Mouse (Mus musculus): ENCODE results near the gene Stat5b. TPM values are rescaled to one million over a fixed set of nuclear protein-coding genes. Genes with fewer than 3 reads are reported as not detected.

The Stat5b gene
- polyA plus RNA-seq, 1 experiment from 2014 or later = 25.3 TPM

DNA sequence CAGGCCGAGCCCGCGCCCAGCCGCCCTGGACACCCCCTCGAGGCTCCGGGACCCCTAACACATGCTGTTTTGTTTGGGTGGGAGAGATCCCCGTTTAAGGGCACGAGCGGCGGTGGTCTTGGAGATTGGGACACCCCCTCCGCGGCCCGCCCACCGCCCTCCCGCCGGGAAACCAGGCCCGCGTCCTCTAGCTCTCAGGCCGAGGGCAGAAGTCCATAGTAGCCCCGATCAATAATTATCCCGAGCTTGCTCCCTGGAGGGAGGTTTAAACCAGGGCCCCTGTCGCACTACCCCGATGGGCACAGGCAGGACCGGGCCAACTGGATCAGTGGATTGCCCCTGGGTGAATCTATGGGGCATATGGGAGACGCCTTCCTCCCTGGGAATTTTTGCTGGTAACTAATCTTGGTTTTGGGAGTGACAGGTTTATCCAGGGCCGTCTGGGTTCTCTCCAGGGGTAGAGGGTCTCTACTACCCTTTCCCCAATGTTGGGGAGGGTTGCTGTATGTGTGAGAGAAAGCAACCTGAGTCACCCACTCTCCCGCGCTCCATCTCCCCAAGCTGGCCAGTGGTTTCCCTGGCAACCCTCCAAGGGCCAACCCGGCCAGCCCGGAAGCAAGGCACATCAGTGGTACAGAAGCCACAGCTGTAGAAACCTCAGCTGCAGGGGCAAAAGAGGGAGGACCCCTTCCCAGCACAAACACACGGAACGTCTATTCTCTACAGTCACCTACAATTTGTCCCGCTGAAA lies 429 bp upstream of the Stat5b start:
- H3K9me3 ChIP-seq (replicated peaks) = no peaks in the 10 kb centered on the region
- peak overlapping the region; percentile 82 for H3K9ac ChIP-seq
- 4% methylated on average over 33 of the region's 33 CpGs for WGBS
- peak; percentile 19; the same call in 1 of the 2 replicates for ATAC-seq (replicated peaks; ENCODE audit: insufficient number of reproducible peaks, insufficient read depth, low FRiP score, low read depth)
- 0 out of 2 replicates have a peak, but pooled peaks cover 4% of the 10 kb centered on the region for H3K27me3 ChIP-seq
- H3K4me1 ChIP-seq (replicated peaks) = peaks cover 28% of the 10 kb centered on the region
- H3K4me3 ChIP-seq = peak overlapping the region; percentile 68
- H3K27ac ChIP-seq = peak overlapping the region; percentile 85
- H3K4me2 ChIP-seq = peak overlapping the region; percentile 83
- no peaks in the 10 kb centered on the region for H3K36me3 ChIP-seq

DNA sequence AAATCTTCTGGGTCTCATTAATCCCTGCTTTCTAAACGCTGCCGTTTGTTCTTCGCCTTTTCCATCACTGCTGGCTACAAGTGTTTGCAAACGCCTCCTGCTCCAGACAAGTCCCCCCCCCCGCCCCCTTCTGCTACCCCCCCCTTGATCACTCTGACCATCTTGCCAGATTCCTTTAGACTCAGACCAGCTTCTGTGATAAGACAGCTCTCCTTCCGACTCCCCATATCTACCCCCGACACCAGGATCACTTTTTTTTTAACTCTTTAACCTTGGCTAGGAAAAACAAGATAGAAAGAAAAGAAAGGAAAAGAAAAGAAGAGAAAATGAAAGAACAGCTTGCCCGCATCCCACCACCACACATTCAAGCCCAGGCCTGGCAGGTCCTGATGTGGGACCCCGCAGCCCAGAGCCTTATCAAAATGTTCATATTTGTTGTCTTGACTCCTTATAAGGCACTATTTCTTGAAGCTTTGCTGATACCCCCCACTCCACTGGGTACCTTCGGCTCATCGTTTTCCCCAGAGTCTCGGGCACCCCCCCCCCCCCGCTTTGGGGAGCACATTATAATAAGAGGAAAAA lies 977 bp downstream of the Stat5b start:
- peak overlapping the region; percentile 83 for H3K4me2 ChIP-seq
- peak overlapping the region; percentile 82 for H3K9ac ChIP-seq
- peak overlapping the region; percentile 68 for H3K4me3 ChIP-seq
- H3K27me3 ChIP-seq = no peaks in the 10 kb centered on the region
- no peak for ATAC-seq (replicated peaks; ENCODE audit: insufficient number of reproducible peaks, insufficient read depth, low FRiP score, low read depth)
- peak overlapping the region; percentile 85 for H3K27ac ChIP-seq
- peaks cover 28% of the 10 kb centered on the region for H3K4me1 ChIP-seq (replicated peaks)
- no peaks in the 10 kb centered on the region for H3K36me3 ChIP-seq
- WGBS = 2% methylated on average over 13 of the region's 13 CpGs
- no peaks in the 10 kb centered on the region for H3K9me3 ChIP-seq (replicated peaks)

DNA sequence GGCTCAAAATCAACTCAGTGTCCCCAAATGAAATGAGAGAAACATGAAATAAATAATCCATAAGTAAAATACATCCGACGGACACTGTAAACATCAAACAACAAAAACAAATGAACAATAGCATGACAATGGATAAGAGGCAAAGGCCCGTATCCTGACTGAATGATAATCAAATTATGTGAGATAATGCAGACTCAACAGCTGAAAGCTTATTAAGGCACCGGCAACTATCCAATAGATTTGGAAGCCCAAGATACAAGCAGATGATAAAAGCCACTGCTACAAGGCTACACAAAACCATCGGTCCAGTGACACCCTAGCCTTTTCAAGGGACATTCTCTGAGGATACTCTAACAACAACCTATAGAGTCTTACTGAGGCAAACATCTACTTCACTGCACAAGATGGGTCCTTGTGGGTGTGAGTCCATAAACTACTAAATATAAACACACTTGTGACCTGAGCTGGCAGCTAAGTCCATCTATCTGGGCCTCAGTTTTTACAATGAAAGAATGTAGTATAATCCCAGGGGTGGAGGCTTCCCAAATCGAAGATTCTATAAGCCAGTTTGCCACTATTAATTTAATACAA lies 1.6 kb downstream of the Stat5b start:
- Histone ChIP-seq H3K4me3 (peak overlapping the region; percentile 68), H3K27ac (0 out of 2 replicates have a peak overlapping the region, but pooled peaks have one; percentile 85), H3K4me1 (replicated peaks) (peaks cover 26% of the 10 kb centered on the region), H3K9ac (peak overlapping the region; percentile 82), H3K27me3 (no peaks in the 10 kb centered on the region), H3K4me2 (peak overlapping the region; percentile 83), H3K9me3 (replicated peaks) (no peaks in the 10 kb centered on the region), H3K36me3 (no peaks in the 10 kb centered on the region)
- 50% methylated on average over 6 of the region's 6 CpGs for WGBS
- ATAC-seq (replicated peaks; ENCODE audit: insufficient number of reproducible peaks, insufficient read depth, low FRiP score, low read depth) = no peak

GRCm38 (mm10) chr11:100848080-100848479 lies 2.4 kb downstream of the Stat5b start:
- no peak for ATAC-seq (replicated peaks; ENCODE audit: insufficient number of reproducible peaks, insufficient read depth, low FRiP score, low read depth)
- H3K4me1 ChIP-seq (replicated peaks) = peaks cover 26% of the 10 kb centered on the region
- H3K27me3 ChIP-seq = no peaks in the 10 kb centered on the region
- no peak overlapping the region for H3K9ac ChIP-seq
- H3K27ac ChIP-seq = no peak overlapping the region
- H3K4me2 ChIP-seq = peak overlapping the region; percentile 83; the same call in 1 of the 2 replicates
- no peaks in the 10 kb centered on the region for H3K9me3 ChIP-seq (replicated peaks)
- H3K36me3 ChIP-seq = no peaks in the 10 kb centered on the region
- peak overlapping the region; percentile 68; the same call in 1 of the 2 replicates for H3K4me3 ChIP-seq
- WGBS = 61% methylated on average over 4 of the region's 4 CpGs

DNA sequence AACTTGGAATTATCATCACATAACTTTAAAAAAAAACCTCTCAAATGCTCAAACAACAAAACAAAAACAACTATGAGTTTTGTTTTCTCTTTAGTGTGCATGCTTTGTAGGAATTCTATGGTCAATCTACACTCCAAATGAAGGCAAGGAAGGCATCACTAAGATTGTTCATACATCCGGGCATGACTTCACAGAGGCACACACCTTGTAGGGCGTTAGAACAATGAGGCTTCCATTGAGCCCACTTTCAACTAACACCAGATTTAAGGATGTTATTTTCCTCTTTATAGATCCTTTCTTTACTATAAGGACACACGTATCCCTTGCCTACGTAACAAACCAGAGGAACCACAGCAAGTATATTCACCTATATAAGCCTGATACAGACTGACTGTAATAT lies 3.0 kb downstream of the Stat5b start:
- no peak overlapping the region for H3K9ac ChIP-seq
- H3K4me1 ChIP-seq (replicated peaks) = peaks cover 26% of the 10 kb centered on the region
- peak overlapping the region; percentile 83; the same call in 1 of the 2 replicates for H3K4me2 ChIP-seq
- no peak for ATAC-seq (replicated peaks; ENCODE audit: insufficient number of reproducible peaks, insufficient read depth, low FRiP score, low read depth)
- no peaks in the 10 kb centered on the region for H3K36me3 ChIP-seq
- WGBS = 90% methylated on average over 4 of the region's 4 CpGs
- H3K27me3 ChIP-seq = no peaks in the 10 kb centered on the region
- H3K9me3 ChIP-seq (replicated peaks) = no peaks in the 10 kb centered on the region
- no peak overlapping the region for H3K4me3 ChIP-seq
- no peak overlapping the region for H3K27ac ChIP-seq

DNA sequence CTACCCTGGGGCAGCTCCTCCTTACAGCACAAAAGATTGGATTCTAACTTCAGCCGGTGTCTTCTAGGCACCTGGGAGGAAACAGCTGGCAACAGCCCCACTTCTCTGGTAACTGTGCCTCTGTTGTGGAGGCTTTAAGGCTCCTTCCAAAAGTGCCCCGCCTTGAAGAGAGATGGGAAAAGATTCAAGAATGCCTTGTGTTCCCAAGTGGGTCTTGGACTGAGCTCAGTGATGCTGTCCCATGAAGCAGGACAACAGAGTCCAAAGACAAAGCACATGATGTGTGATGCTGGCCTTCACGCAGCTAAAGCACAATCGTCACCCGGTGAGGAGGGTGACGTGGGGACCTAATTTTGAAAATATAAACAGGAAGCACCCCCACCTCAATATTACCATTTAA lies 4.7 kb downstream of the Stat5b start:
- Histone ChIP-seq H3K9ac (no peak overlapping the region), H3K27ac (no peak overlapping the region), H3K4me1 (replicated peaks) (peaks cover 23% of the 10 kb centered on the region), H3K36me3 (no peaks in the 10 kb centered on the region), H3K4me3 (no peak overlapping the region), H3K9me3 (replicated peaks) (no peaks in the 10 kb centered on the region), H3K27me3 (no peaks in the 10 kb centered on the region), H3K4me2 (no peak overlapping the region)
- no peak for ATAC-seq (replicated peaks; ENCODE audit: insufficient number of reproducible peaks, insufficient read depth, low FRiP score, low read depth)
- whole genome bisulfite sequencing = 81% methylated on average over 6 of the region's 6 CpGs

DNA sequence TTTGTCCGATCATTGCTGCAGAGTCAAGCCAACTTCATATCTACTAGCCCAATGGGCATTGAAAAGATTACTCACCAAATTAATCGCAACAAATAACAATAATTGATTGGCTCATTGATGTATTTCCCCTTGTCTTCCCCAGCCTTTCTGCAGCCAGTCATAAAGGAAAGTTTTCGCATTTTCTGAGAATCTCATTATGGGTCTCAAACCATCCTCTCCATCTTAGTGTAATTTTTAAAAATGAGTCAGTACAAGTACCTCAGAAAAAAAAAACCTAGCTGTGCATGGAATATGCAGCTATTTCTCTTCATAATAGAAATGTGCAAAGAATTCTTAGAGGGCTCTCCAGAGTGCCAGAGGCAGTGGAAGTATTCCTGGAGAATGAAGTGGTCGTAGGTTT lies 6.4 kb downstream of the Stat5b start:
- Histone ChIP-seq H3K27me3 (no peaks in the 10 kb centered on the region), H3K9me3 (replicated peaks) (no peaks in the 10 kb centered on the region), H3K36me3 (no peaks in the 10 kb centered on the region), H3K4me3 (no peak overlapping the region), H3K4me1 (replicated peaks) (peaks cover 27% of the 10 kb centered on the region), H3K9ac (no peak overlapping the region), H3K4me2 (no peak overlapping the region), H3K27ac (no peak overlapping the region)
- no peak for ATAC-seq (replicated peaks; ENCODE audit: insufficient number of reproducible peaks, insufficient read depth, low FRiP score, low read depth)
- WGBS = 84% methylated on average over 4 of the region's 4 CpGs

DNA sequence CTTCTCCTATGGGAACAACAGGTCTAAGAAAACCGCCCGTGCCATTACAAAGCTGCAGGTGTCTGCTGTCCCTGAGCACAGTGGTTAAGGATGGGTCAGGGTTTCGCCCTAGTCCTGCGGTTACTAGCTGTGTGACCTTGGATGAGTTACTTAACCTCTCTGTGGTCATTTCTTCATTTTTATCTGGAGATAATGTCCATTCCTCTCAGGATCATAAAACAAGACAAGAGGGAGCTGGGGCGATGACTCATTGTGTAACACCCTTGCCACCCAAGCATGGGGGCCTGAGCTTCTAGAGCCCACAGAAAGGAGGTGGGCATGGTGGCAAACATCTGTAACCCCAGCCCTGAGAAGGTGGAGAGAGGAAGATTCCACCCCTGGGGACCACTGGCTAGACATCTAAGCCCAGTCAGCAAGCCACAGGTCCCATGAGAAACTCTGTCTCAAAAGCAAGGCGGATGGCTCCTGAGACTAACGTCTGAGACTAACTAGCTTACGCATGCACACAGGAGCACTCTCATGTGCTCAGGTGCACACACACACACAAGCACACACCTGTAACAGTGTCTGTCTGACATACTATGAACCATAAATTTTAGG lies 7.4 kb downstream of the Stat5b start:
- Histone ChIP-seq H3K4me1 (replicated peaks) (peaks cover 19% of the 10 kb centered on the region), H3K9ac (no peak overlapping the region), H3K4me2 (no peak overlapping the region), H3K27ac (no peak overlapping the region), H3K27me3 (no peaks in the 10 kb centered on the region), H3K36me3 (no peaks in the 10 kb centered on the region), H3K4me3 (no peak overlapping the region), H3K9me3 (replicated peaks) (no peaks in the 10 kb centered on the region)
- 89% methylated on average over 8 of the region's 8 CpGs for WGBS
- ATAC-seq (replicated peaks; ENCODE audit: insufficient number of reproducible peaks, insufficient read depth, low FRiP score, low read depth) = no peak

DNA sequence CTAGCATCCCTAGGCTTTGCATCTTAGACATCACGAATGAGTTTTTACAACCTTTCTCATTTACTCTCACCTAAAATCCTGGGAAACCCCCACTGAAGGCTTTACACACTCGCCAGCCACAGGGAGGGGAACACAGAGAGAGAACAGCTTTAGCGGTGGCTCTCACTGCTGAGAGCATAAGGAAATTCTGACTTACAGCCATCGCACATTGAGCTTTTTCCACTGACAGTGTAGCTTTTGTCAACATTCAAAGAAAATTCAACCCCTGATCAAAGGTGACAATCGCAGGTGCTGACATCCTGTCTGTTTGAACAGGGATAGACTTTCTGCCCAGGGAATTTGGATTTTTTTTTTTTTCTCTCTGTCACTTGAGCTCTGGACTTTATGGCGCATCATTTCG lies 8.5 kb downstream of the Stat5b start:
- Histone ChIP-seq H3K27ac (no peak overlapping the region), H3K4me3 (no peak overlapping the region), H3K4me2 (no peak overlapping the region), H3K36me3 (no peaks in the 10 kb centered on the region), H3K9me3 (replicated peaks) (0 out of 2 replicates have a peak, but pooled peaks cover 3% of the 10 kb centered on the region), H3K4me1 (replicated peaks) (peaks cover 16% of the 10 kb centered on the region), H3K27me3 (no peaks in the 10 kb centered on the region), H3K9ac (no peak overlapping the region)
- ATAC-seq (replicated peaks; ENCODE audit: insufficient number of reproducible peaks, insufficient read depth, low FRiP score, low read depth) = no peak
- WGBS = 88% methylated on average over 7 of the region's 7 CpGs

DNA sequence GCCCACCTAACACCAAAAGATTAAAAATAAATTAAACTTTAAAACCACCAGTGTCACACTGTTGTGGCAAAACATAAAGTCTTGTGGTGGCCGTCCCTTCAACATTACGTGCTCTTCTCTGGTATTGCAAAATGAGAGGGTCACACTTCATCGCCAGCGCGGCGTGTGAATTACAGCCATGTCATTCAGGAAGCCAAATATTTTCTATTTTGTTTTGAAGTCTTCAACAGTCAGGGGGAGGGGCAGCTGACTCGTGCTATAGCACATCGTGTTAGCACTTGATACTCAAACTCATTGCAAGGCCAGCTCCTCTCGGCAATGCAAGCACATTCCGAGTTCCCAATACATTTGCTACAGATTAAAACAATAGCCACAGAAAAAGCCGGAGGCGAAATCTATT lies 9.7 kb downstream of the Stat5b start:
- no peak overlapping the region for H3K9ac ChIP-seq
- H3K4me1 ChIP-seq (replicated peaks) = peaks cover 16% of the 10 kb centered on the region
- H3K36me3 ChIP-seq = no peaks in the 10 kb centered on the region
- no peaks in the 10 kb centered on the region for H3K27me3 ChIP-seq
- H3K27ac ChIP-seq = 0 out of 2 replicates have a peak overlapping the region, but pooled peaks have one; percentile 18
- 51% methylated on average over 12 of the region's 12 CpGs for WGBS
- H3K4me2 ChIP-seq = peak overlapping the region; percentile 1; the same call in 1 of the 2 replicates
- 0 out of 2 replicates have a peak, but pooled peaks cover 3% of the 10 kb centered on the region for H3K9me3 ChIP-seq (replicated peaks)
- no peak overlapping the region for H3K4me3 ChIP-seq
- no peak for ATAC-seq (replicated peaks; ENCODE audit: insufficient number of reproducible peaks, insufficient read depth, low FRiP score, low read depth)

GRCm38 (mm10) chr11:100839523-100839922 lies 11.0 kb downstream of the Stat5b start:
- H3K27ac ChIP-seq = no peak overlapping the region
- ATAC-seq (replicated peaks; ENCODE audit: insufficient number of reproducible peaks, insufficient read depth, low FRiP score, low read depth) = no peak

More at GRCm38 (mm10) chr11:100839523-100839922, 11.0 kb downstream of the Stat5b start:
- WGBS = 57% methylated on average over 8 of the region's 8 CpGs
- Histone ChIP-seq H3K27me3 (no peaks in the 10 kb centered on the region), H3K4me3 (no peak overlapping the region), H3K36me3 (no peaks in the 10 kb centered on the region), H3K4me2 (no peak overlapping the region), H3K9ac (no peak overlapping the region), H3K9me3 (replicated peaks) (0 out of 2 replicates have a peak, but pooled peaks cover 3% of the 10 kb centered on the region), H3K4me1 (replicated peaks) (peaks cover 16% of the 10 kb centered on the region)
